Mouse (Mus musculus) hematopoietic stem cell, adult 5-6 weeks (primary cell): ENCODE results near the gene BC030499. TPM values are rescaled to one million over a fixed set of nuclear protein-coding genes. Genes with fewer than 3 reads are reported as not detected.
"Not testable (repeated sequence)": the region's sequence is repeated elsewhere in the genome, so short reads cannot be mapped to it uniquely, and the experiment has no call there.

Source experiments
- ATAC-seq, 2 experiments: fragments of 125-278 bp in 1 of 2; replicated peaks in 1 of 2; 2 replicates each; pipeline ENCODE4 v1.8.0; 2016 to 2017; ENCODE audit warnings: inconsistent platforms in 2 of 2, mild to moderate bottlenecking in 2 of 2, moderate number of reproducible peaks in 2 of 2, low read depth in 1 of 2, moderate TSS enrichment in 1 of 2; ENCODE audit not compliant: low FRiP score in 2 of 2, poor library complexity in 2 of 2, severe bottlenecking in 2 of 2, insufficient read depth in 1 of 2, low TSS enrichment in 1 of 2
- total RNA-seq: library from RNA; stranded (forward); fragments of 172-1452, 232-1000 nt; gene quantifications from 2 replicates; pipeline ENCODE4 v1.2.3, GENCODE M21; 2017

BC030499 gene
- 0.38 TPM in 1 of 2 replicates, not detected in the other for total RNA-seq

DNA sequence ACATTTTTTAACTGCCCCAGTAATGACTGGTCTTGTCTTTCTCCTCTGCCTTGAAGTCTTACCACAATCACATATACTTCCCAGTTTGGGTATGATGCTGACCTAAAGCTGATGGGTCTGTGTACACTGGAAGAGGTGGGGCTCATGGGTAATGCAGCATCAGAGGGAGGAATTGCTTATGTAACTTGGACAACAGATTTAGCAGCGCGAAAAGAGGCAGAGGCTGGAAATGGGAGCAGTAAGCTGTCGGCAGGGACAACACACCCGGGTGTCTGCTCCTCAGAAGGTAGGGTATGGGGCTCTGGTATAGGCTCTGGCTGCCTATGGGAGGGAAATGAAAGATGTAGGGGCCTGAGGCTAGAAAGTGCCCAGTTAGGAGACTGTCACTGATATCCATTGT lies at the start of gene BC030499:
BC030499 (plus strand) TSS at position 188 of the 400 bp plus-strand sequence.
- no peak for ATAC-seq

DNA sequence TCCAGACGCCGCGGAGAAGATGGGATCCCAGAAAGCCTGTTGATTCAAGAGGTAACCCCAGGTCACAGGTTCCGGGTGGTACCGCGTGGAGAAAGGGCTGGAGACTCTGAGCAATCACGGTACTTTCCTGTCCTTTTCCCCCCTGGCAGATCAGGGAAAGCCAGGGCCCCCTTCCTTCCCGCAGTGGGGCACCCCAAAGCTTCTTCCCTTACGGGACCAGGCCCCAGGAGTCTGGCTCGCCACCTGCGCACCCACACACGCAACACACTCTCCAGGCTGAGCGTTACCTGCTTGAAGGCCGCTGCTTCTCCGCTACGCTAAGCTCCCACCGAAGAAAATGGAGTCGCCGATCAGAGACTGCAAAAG lies 45.4 kb upstream of the BC030499 start:
- peak in 1 of 2 experiments; percentile 1; a peak in 2 of 4 replicates for ATAC-seq

DNA sequence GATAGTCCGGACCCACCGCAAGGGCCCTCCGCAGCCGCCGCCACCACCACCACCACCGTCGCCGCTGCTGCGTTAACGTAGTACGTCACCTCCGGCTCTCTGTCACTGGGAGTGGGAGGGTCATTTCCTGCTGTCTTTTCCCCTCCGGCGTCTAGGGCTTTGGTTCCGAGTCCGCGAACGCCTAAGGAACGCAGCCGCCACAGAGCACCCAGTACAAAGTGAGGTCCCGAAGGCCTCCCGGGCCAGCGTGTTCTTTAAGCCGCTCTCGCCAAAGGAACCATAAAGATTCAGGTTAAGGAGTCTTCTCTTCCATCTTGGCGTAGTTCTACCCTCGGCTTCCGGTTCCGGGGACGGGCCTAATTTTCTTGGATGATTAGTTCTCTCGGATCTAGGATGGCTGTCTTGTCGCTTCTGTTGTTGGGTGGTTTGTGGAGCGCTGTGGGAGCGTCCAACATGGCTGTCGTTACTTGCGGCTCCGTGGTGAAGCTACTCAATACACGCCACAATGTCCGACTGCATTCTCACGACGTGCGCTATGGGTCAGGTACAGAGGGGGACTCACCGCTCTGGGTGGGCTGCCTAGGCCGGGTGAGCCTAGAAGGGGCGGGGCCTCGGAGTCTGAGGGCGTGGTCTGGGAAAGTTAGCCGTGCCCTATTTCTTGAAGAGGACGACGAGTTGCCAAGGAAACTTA lies 44.9 kb upstream of the BC030499 start, which contains the start of the genes Sdf2 and Supt6:
Sdf2 (plus strand) TSS at position 120 of the 691 bp plus-strand sequence.
Supt6 (minus strand) TSS at position 361 of the 691 bp plus-strand sequence.
- ATAC-seq = peak; percentile 90 to 91

DNA sequence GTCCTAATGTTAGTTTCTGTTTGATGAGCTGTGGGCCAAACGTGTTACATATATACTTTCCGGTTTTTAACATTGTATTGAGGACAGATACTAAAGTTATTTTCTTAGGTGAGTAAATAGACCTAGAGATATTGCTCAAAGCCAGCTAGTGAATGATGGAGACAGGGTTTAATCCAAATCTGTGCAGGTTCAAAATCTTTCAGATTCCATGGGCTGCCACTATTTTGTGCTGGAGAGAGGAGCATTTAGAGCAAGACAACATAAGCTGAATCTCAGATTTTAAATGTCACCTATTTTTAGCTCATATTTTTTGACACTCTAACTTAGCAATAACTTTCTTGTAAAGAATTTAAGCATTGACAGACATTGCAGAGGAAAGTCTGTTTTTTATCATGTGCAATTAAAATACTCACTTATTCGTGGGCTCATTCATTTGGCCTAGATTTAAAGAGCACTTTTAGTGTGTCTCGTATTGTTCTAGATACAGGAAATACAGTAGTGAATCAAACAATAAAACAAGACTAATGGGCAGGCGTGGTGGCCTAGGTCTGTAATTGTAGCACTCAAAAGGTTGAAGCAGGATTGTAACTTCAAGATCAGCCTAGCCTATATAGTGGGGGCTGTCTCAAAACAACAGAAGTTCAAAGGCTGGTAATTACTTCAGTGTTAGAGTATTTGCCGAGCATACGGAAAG lies 44.2 kb upstream of the BC030499 start:
- ATAC-seq = no peak

DNA sequence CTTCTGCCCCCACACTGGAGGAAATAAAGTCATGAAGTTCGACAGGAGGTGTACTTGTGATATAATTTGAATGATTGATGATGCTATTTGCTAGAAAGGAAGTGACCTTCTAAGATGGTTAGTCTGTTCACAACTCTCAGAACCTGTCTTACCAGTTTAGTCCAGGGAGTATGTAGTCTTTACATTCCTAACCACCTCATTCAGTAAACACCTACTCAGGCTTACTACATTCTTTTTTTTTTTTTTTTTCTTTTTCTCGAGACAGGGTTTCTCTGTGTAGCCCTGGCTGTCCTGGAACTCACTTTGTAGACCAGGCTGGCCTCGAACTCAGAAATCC lies 43.7 kb upstream of the BC030499 start:
- no peak for ATAC-seq

DNA sequence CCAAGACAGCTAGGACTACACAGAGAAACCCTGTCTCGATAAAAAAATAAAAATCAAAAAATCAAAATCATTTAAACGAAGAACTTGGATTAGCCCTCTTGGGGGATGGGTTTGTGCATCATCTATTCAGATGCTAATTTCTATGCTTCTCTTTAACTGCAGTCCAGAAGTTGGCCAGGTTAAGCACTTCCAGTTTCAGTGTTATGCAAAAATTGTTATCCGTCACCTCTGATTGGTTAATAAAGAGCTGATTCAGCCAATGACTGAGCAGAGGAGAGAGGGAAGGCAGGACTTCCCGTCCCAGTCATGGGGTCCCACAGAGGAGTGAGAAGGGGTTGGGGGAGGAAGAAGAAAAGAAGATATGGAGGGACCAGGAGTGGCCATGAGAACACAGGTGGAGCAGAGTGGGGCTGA lies 42.9 kb upstream of the BC030499 start:
- no peak for ATAC-seq

DNA sequence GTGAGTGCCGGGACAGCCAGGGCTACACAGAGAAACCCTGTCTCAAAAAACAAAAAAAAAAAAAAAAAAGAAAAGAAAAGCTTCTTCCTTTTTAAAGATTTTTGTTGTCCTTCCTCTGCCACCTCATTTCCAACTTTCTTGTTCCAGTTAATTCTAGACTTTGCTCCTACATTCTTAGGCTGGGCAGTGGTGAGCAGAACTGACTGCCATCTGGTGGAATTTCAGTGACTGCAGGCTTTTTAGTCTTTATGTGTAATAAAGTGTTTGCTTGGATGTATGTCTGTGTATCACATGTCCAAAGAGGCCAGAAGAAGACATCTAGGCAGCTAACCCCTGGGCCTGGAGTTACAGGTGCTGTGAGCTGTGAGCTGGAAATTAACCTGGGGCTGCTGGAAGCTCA lies 34.0 kb upstream of the BC030499 start:
- ATAC-seq = no peak

DNA sequence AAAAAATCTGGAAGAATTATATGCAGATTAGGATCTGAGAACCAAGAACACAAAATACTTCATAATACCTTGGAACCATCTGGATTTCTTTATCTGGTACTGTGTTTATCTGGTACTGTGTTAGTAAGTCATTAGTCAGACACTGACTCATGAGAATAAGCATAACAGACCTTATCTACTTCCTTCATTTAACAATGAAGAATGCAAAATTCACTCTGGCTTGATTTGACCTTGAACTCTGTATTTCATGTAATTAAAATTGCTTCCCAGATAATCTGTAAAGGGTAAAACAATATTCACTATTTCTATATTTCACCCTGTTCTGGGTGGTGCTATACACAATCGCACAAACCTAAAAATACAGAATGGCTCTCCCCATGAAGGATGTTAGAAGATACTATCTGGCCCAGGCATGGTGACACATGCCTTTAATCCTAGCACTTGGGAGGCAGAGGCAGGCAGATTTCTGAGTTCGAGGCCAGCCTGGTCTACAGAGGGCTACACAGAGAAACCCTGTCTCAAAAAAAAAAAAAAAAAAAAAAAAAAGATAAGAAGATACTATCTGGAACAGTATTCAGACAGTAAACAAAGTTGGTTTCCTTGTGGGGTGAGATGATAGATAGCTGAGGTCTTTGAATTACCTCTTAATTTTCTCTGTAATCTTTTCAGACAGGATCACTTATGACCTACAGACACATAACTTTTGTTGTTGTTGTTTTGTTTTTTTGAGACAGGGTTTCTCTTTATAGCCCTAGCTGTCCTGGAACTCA lies 30.0 kb upstream of the BC030499 start:
- no peak for ATAC-seq

DNA sequence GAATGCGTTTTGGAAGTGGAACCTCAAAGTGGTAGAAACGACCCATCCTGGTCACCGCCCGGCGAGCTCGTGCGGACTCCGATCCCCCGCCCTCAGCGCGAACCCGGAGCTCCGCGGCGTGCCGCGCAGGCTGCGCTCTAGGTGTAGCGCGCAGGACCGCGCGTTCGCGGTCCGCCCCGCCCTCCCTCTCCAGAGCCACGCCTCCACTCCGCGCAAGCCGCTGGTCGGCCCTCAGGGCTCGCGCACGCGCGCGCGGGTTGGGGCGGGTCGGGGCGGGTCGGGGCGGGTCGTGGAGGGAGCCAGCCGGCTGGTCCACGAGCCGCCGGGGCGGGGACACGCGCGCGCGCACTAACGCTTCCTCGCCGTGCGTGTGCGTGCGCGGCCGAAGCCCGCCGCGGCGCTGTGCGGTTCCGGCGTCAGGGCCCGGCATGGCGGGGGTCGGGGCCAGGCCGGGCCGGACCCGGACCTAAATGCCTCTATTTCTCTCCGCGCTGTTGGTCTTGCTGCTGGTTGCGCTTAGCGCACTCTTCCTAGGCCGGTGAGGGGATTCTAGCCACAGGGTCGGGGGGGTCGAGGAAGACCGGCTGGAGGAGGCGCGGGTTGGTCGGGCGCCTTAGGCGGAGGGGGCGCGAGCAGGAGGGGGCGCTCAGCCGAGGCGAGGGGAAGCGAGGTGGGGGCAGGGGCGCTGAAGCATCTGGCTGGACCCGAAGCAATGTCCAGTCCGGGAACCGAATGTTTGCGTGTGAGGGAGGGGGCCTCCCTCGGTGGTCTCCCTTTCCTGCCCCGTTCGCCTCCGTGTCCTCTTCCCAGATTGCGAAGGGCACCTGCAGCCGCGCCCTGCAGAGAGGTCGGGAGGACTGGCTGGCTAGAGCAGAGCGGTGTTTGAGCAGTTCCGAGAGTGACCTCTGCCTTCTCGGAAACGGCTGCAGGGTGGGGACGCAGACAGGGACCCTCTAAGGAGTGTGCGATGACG lies 29.0 kb upstream of the BC030499 start, which contains the start of gene 2610507B11Rik:
2610507B11Rik (plus strand) TSS at position 373 of the 973 bp plus-strand sequence.
- peak; percentile 78 to 87 for ATAC-seq

DNA sequence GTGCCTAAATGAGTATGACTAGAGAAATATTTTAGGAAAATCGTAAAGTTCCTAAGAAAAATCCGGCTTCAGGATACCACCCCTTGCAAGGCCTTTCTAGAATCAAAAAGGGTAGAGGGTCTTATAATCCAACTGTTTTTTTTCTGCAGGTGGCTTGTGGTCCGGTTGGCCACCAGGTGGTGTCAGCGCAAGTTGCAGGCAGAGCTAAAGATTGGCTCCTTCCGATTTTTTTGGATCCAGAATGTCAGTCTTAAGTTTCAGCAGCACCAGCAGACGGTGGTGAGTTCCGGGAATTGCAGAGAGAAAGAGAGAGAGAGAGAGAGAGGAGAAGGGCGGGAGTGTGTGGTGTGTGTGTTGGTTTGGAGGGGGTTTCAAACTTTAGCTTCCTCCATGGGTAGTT lies 28.1 kb upstream of the BC030499 start:
- peak; percentile 55 to 67 for ATAC-seq

DNA sequence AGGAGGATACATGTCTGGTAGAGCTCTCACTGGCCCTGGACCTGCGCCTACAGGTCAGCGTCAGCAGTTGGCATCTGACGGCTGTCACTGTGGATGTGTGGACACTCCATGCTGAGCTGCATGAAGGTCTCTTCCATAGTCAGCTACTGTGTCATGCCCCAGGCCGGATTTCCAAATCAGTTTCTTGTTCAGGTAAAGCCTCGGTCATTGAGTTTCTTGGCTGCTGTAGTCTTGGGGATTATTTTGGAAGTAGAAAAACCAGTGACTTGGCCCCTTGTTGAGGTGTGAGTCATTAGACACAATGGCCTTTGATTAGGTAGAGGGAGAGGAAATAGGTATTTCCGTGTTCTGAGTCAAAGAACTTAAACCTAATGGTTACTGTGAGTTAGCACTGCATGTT lies 25.1 kb upstream of the BC030499 start:
- no peak for ATAC-seq

DNA sequence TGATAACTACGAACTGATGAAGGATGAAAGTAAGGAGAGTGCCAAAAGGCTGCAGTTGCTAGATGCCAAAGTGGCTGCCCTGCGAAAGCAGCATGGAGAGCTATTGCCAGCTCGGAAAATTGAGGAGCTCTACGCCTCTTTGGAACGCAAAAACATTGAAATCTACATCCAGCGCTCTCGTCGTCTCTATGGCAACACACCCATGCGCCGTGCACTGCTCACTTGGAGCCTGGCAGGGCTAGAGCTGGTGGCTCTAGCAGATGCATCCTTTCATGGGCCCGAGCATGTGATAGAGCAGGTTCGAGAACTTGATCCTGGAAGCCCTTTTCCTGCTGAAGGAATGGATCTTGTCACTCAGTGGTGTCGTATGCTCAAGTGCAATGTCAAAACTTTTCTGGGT lies 18.7 kb upstream of the BC030499 start:
- ATAC-seq = no peak

DNA sequence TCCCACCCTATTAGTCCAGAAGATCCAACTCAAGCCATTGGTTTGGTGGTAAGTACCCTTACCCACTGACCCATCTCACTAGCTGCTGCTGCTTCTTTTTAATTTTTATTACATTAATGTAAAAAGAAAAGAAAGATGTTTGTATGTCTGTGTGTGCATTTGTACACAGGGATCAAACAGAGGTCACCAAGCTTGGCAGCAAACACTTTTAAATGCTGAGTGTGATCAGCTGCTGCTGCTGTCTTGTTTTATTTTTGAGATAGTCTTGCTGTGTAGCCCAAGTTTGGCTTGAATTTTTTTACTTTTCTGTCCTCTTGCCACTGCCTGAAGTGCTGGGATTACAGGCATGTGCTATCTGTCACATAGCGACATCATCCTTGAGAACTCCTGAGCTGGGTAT lies 15.0 kb upstream of the BC030499 start:
- ATAC-seq = no peak

DNA sequence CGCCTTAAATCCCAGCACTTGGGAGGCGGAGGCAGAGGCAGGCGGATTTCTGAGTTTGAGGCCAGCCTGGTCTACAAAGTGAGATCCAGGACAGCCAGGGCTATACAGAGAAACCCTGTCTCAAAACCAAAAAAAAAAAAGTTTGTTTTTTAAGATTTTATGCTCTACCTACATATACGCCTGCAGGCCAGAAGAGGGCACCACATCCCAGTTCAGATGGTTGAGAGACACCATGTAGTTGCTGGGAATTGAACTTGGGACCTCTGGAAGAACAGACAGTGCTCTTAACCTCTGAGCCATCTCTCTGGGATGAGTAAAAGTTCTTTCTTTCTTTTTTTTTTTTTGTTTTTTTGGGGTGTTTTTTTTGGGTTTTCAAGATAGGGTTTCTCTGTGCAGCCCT lies 14.5 kb upstream of the BC030499 start:
- not testable (repeated sequence) for ATAC-seq

DNA sequence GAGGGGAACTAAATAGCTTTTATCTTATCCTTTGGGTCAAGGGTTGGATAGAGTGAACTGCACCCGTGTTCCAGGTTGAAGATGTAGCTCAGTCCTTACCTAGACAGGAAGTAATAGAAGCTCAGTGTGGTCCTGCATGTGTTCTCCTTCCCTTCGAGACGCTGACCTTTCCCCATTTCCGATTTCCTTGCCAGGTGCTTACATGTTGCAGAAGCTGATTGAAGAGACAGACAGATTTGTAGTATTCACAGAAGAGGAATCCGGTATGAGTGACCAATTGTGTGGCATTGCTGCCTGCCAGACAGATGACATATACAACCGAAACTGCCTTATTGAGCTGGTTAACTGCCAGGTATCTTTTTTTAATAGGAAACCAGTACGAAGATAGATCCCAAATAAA lies 11.8 kb upstream of the BC030499 start:
- ATAC-seq = no peak

DNA sequence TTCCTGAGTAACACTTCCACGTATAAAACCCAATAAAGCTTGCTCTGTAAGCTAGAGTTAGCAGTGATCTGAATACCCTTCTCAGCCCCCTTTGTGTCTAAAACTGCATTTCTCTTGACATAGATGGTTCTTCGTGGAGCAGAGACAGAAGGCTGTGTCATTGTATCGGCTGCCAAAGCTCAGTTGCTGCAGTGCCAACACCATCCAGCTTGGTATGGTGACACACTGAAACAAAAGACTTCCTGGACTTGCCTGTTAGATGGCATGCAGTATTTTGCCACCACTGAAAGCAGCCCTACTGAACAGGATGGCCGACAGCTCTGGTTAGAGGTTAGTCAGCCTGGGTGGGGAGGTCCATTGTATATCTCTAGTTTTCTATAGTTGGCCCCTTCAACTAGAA lies 11.1 kb upstream of the BC030499 start:
- no peak for ATAC-seq

DNA sequence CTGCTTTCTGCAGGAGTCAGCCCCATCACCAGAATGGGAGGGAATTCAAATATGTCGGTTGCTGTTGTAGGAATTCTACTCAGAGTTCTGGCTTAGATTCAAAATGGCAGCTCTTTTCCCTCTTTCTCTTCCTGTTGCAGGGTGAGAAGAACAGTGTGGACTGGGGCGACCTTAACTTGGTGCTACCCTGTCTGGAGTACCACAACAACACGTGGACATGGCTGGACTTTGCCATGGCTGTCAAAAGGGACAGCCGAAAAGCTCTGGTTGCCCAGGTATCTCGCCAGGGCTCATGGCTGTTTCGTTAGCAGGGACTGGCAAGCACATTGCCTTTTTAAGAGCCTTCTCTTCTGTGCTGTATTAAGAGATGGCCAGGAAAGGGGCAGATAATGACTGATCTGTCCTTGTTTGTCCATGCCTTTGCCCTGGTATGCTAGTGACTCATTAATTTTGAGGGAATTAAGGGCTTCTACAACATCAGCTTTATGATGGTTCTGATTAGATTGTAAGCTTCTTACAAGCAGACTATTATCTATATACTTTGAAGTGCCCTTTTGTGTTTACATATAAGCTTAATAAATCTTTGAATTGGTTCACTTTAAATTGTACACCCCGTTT lies 1.4 kb upstream of the BC030499 start:
- ATAC-seq = no peak
